Mouse (Mus musculus) adrenal gland, postnatal 36 days (tissue): ENCODE results near the gene Atf2. TPM values are rescaled to one million over a fixed set of nuclear protein-coding genes. Genes with fewer than 3 reads are reported as not detected.

Source experiments
- DNase-seq, 2 experiments: peaks; one replicate each; pipeline ENCODE4 v3.0.0; 2021; ENCODE audit warnings: mixed read lengths in 1 of 2
- total RNA-seq, 2 experiments: library from RNA; stranded (reverse); gene quantifications; 2 replicates each; pipeline ENCODE4 v1.2.3; 2021

Gene Atf2
- total RNA-seq, 2 experiments from 2014 or later = 72.8 to 81.7 TPM

GRCm38 (mm10) chr2:73776936-73777335 is 115.5 kb downstream of the Atf2 start:
- DNase-seq = no peak

- peak in 1 of 2 experiments; percentile 4 for DNase-seq
Measured at GRCm38 (mm10) chr2:73775683-73776310, 116.6 kb downstream of the Atf2 start.

GRCm38 (mm10) chr2:73774786-73775682 is 117.4 kb downstream of the Atf2 start, which contains the start of gene Chn1:
Gene Chn1, minus strand, starts transcription at chr2:73775346.
- DNase-seq = peak; percentile 72 to 78

GRCm38 (mm10) chr2:73772945-73773344 is 119.5 kb downstream of the Atf2 start:
- DNase-seq = no peak

- no peak for DNase-seq
Measured at GRCm38 (mm10) chr2:73768669-73769068, 123.8 kb downstream of the Atf2 start.

Other genes with a start within 250 kb of the Atf2 start
- 10 to 100 TPM; 12.5 to 14.3 TPM for gene Chn1, start 117.3 kb downstream of the Atf2 start, total RNA-seq
- gene Atp5g3, start 18.7 kb upstream of the Atf2 start, total RNA-seq = 100 to 1,000 TPM; 682 to 902 TPM